Mouse (Mus musculus) limb, embryonic 14.5 days (tissue): ENCODE results near the gene Plekho1. TPM values are rescaled to one million over a fixed set of nuclear protein-coding genes. Genes with fewer than 3 reads are reported as not detected.
"Not testable (repeated sequence)": the region's sequence is repeated elsewhere in the genome, so short reads cannot be mapped to it uniquely, and the experiment has no call there.

Experiments used
- ATAC-seq: fragments of 200-750 bp; cut with Nextera tagmentation; 2 replicates; pipeline ENCODE4 v1.8.0; 2017; ENCODE audit warnings: low read depth, moderate number of reproducible peaks, moderate TSS enrichment; ENCODE audit not compliant: low FRiP score
- DNase-seq: peaks from one replicate; pipeline ENCODE4 v3.0.0-alpha.2; 2015; ENCODE audit warnings: low spot score
- H3K27ac ChIP-seq: fragments of 300-500 bp; sonication (generic); replicated peaks from 2 replicates; pipeline ENCODE4 v1.5.1; 2014; ENCODE audit warnings: low read depth, mild to moderate bottlenecking, low read length, moderate library complexity, mixed read lengths
- H3K27me3 ChIP-seq: fragments of 300-500 bp; sonication (generic); 2 replicates; pipeline ENCODE4 v1.6.1; 2014; ENCODE audit warnings: low read length, mixed read lengths; ENCODE audit not compliant: control insufficient read depth, insufficient read depth
- H3K36me3 ChIP-seq: fragments of 300-500 bp; sonication (generic); 2 replicates; pipeline ENCODE4 v1.6.1; 2014; ENCODE audit warnings: mild to moderate bottlenecking, low read length, moderate library complexity, mixed read lengths; ENCODE audit not compliant: control insufficient read depth, insufficient read depth
- H3K4me1 ChIP-seq: fragments of 300-500 bp; sonication (generic); 2 replicates; pipeline ENCODE4 v1.6.1; 2014; ENCODE audit warnings: antibody characterized with exemption, low read length, mixed read lengths; ENCODE audit not compliant: control insufficient read depth, insufficient read depth
- H3K4me2 ChIP-seq: fragments of 300-500 bp; sonication (generic); replicated peaks from 2 replicates; pipeline ENCODE4 v1.6.1; 2014; ENCODE audit warnings: low read depth, mild to moderate bottlenecking, low read length, moderate library complexity; ENCODE audit not compliant: severe bottlenecking
- H3K4me3 ChIP-seq: fragments of 300-500 bp; sonication (generic); replicated peaks from 2 replicates; pipeline ENCODE4 v1.5.1; 2014; ENCODE audit warnings: low read length
- H3K9ac ChIP-seq: fragments of 300-500 bp; sonication (generic); 2 replicates; pipeline ENCODE4 v1.6.1; 2014; ENCODE audit warnings: mild to moderate bottlenecking, low read depth, low read length, moderate library complexity; ENCODE audit not compliant: severe bottlenecking
- H3K9me3 ChIP-seq: fragments of 300-500 bp; sonication (generic); 2 replicates; pipeline ENCODE4 v1.6.1; 2016; ENCODE audit warnings: low read length; ENCODE audit not compliant: control insufficient read depth
- POLR2A ChIP-seq: fragments of 200-500 bp; IDR thresholded peaks from 2 replicates; pipeline ENCODE4 v1.8.0; 2012; ENCODE audit warnings: inconsistent platforms, mild to moderate bottlenecking, moderate library complexity, borderline replicate concordance; ENCODE audit not compliant: insufficient read depth, insufficient read length; ENCODE audit errors: extremely low read depth
- WGBS: fragments of 180-500 bp; shearing (Covaris S2); extraction: QIAGEN DNeasy Blood & Tissue Kit; methylation state at CpG from one replicate; pipeline ENCODE4 v1.1.7; 2014; 5-methylcytosine and 5-hydroxymethylcytosine counted together
- polyA plus RNA-seq, 2 experiments: library from polyadenylated mRNA; depleted of rRNA in 1 of 2; stranded (reverse) in 1 of 2; unstranded in 1 of 2; fragments of >200 nt; fragmentation: Nextera tagmentation in 1 of 2; extraction: Ambion mirVana in 1 of 2; gene quantifications; 2 replicates each; pipeline versions ENCODE4 v1.2.1 to v1.2.3; 2012 to 2014

Gene Plekho1
- polyA plus RNA-seq, 2 experiments = 38.0 to 120 TPM

DNA sequence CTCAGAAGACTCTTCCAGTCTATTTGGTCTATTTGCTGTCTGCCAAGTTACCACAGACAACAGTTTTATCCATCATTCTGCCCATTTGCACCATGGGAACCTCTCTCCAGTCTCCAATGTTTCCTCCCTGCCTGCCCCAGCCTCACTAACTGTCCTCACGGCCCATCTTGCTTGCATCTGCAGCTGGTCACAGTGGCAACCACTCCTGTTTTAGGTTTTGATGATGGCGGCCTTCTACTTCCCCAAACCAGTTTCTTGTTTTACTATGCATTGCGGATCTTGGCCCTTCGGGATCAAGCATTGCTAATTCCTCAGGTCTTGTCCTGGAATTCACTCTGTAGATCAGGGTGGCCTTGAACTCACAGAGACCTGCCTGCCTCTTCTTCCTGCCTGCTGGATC, 13.7 kb downstream of the Plekho1 start:
- H3K4me2 ChIP-seq = no peak overlapping the region
- no peaks in the 10 kb centered on the region for H3K27me3 ChIP-seq
- H3K4me3 ChIP-seq = no peak overlapping the region
- no peaks in the 10 kb centered on the region for H3K9me3 ChIP-seq
- H3K27ac ChIP-seq = no peak overlapping the region
- no peaks in the 10 kb centered on the region for H3K36me3 ChIP-seq
- peaks cover 22% of the 10 kb centered on the region for H3K4me1 ChIP-seq
- H3K9ac ChIP-seq = no peak overlapping the region
- no peak for DNase-seq
- no peak for ATAC-seq
- WGBS = 82% methylated on average over 4 of the region's 4 CpGs
- no peak for TF ChIP-seq POLR2A

DNA sequence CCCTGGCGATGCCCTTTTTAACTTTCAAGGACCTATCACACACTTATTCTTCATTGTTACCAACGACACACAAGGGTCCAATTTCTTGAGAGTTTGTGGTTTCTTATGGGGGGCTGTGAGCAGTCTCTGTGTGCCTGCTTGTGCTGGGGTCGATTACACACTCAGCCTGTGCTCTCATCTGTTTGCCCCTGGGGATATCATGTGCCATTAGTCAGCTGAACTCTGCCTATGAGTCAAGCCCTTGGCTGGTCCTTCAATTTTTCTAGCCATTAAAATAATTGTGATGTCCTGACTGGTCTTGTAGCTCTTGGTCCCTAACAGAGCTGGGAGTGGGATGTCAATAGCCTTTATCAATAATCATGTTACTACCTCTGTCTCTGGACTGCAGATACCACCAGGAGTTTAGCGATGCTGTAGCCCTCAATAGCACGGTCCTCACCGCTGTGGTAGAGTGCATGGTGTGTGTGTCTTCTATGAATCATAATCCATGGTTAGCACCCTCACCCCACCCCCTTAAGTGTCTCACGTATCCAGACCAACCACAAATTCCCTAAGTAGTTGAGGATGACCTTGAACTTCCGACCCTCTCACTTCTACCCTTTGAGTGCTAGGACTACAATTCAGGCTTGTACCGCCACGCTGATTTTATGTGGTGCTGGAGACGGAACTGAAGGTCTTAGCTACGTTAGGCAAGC, 15.4 kb downstream of the Plekho1 start:
- Histone ChIP-seq H3K9ac (no peak overlapping the region), H3K36me3 (no peaks in the 10 kb centered on the region), H3K4me3 (no peak overlapping the region), H3K9me3 (no peaks in the 10 kb centered on the region), H3K4me2 (no peak overlapping the region), H3K4me1 (peaks cover 8% of the 10 kb centered on the region), H3K27me3 (no peaks in the 10 kb centered on the region), H3K27ac (no peak overlapping the region)
- TF ChIP-seq POLR2A = no peak
- DNase-seq (no peak), ATAC-seq (no peak)
- WGBS = 79% methylated on average over 12 of the region's 12 CpGs

DNA sequence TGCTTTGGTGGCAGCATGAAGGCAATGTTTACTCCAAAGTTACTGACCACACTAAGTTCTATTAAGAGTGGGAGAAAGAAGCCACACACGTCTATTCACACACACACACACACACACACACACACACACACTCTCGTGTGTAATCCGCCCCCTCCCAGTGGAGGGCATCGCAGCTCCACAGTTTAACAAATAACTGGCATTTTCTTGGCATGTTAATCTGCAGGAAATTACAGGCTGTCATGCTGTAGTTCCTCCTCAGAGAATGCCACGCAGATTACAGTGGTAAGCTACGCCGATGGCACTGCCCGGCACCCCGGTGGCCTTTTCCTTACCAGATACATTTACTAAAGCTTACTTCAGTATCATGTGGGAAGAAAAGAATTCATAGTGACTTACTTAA, 17.5 kb downstream of the Plekho1 start:
- DNase-seq = no peak
- no peak overlapping the region for H3K27ac ChIP-seq
- 74% methylated on average over 9 of the region's 9 CpGs for WGBS
- TF ChIP-seq POLR2A = no peak
- H3K4me3 ChIP-seq = no peak overlapping the region
- ATAC-seq = no peak
- H3K9ac ChIP-seq = no peak overlapping the region
- H3K4me2 ChIP-seq = no peak overlapping the region
- H3K27me3 ChIP-seq = no peaks in the 10 kb centered on the region
- no peaks in the 10 kb centered on the region for H3K36me3 ChIP-seq
- no peaks in the 10 kb centered on the region for H3K9me3 ChIP-seq
- H3K4me1 ChIP-seq = 0 out of 2 replicates have a peak, but pooled peaks cover 2% of the 10 kb centered on the region

DNA sequence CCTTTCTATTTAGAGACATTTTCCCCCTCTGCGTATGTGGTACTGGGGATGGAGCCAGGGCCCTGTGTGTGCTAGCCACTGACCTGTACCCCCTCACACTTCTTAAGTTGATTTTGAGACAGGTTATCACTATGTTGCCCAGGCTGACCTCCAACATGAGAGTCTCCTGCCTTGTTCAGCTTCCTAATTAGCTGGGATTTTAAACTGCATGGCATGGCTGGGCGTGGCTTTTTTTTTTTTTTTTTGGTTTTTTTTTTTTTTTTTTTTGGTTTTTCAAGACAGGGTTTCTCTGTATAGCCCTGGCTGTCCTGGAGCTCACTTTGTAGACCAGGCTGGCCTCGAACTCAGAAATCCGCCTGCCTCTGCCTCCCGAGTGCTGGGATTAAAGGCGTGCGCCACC, 18.2 kb downstream of the Plekho1 start:
- not testable (repeated sequence) for H3K36me3 ChIP-seq, DNase-seq, ATAC-seq, H3K4me3 ChIP-seq, H3K4me1 ChIP-seq, H3K9me3 ChIP-seq, H3K9ac ChIP-seq, H3K27me3 ChIP-seq, H3K4me2 ChIP-seq, H3K27ac ChIP-seq
- 91% methylated on average over 7 of the region's 7 CpGs for WGBS

DNA sequence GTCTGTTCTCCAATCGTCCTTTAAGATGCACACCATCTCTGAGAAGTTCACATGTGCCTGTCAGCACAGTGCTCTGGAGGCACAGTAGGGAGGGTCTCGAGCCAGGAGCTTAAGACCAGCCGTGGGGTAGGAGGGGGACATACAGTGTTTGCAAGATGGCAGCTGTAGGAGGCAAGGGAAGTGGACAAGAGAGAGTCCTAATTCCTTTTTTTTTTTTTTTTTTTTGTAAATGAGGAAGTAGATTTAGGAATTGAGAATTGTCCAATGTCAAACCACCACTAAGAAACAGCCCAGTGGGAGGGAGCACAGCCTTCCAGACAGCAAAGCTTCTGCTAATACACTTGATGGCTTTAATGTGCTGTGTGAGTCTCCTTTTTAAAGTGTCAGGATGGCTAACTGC, 18.7 kb downstream of the Plekho1 start:
- 0 out of 2 replicates have a peak, but pooled peaks cover 9% of the 10 kb centered on the region for H3K4me1 ChIP-seq
- no peak overlapping the region for H3K27ac ChIP-seq
- DNase-seq (no peak), ATAC-seq (no peak)
- no peak overlapping the region for H3K4me2 ChIP-seq
- no peak for TF ChIP-seq POLR2A
- no peaks in the 10 kb centered on the region for H3K36me3 ChIP-seq
- no peaks in the 10 kb centered on the region for H3K27me3 ChIP-seq
- H3K9me3 ChIP-seq = no peaks in the 10 kb centered on the region
- H3K9ac ChIP-seq = no peak overlapping the region
- no peak overlapping the region for H3K4me3 ChIP-seq
- 61% methylated on average over 3 of the region's 3 CpGs for WGBS
